Mouse (Mus musculus) spleen, adult 2 months (tissue): ENCODE results near the gene Mtmr2.

Experiments
- CTCF ChIP-seq: fragments of 200-500 bp; IDR thresholded peaks from 2 replicates; pipeline ENCODE4 v1.5.1; 2011; ENCODE audit warnings: mild to moderate bottlenecking, inconsistent platforms; ENCODE audit not compliant: insufficient read depth, insufficient read length, insufficient replicate concordance; ENCODE audit errors: extremely low read depth
- POLR2A ChIP-seq: fragments of 200-500 bp; IDR thresholded peaks from 2 replicates; pipeline ENCODE4 v1.6.1; 2011; ENCODE audit warnings: low read depth, low read length, inconsistent platforms

DNA sequence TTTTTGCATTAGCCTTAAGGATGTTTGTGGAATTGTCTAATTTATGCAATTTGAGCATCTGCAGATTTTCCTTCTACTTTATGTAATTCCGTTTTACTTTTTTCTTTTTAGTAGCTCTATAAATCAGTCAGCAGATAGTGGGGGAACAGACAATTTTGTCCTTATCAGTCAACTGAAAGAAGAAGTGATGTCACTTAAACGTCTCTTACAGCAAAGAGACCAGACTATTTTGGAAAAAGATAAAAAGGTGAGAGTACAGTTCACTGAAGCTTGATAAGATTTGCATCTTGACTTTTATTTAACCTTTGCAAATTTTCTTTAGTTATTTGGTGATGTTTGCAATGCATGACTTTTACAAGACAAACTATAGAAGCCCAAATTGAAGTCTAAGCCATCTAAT, 88.5 kb downstream of the Mtmr2 start:
- TF ChIP-seq CTCF (no peak), POLR2A (no peak)
